Mouse (Mus musculus) stomach, embryonic 14.5 days (tissue): ENCODE results near the gene Ifrd1. TPM values are rescaled to one million over a fixed set of nuclear protein-coding genes. Genes with fewer than 3 reads are reported as not detected.

Source experiments
- ATAC-seq: fragments of 200-750 bp; cut with Nextera tagmentation; 2 replicates; pipeline ENCODE4 v1.8.0; 2017; ENCODE audit warnings: low read depth, moderate TSS enrichment; ENCODE audit not compliant: insufficient number of reproducible peaks, insufficient read depth, low FRiP score
- H3K27ac ChIP-seq: fragments of 300-500 bp; sonication (generic); 2 replicates; pipeline ENCODE4 v1.5.1; 2014; ENCODE audit warnings: mild to moderate bottlenecking, low read length, moderate library complexity, mixed read lengths
- H3K27me3 ChIP-seq: fragments of 300-500 bp; sonication (generic); 2 replicates; pipeline ENCODE4 v1.6.1; 2014; ENCODE audit warnings: low read length, control low read depth, mixed read lengths; ENCODE audit not compliant: control insufficient read depth, insufficient read depth
- H3K36me3 ChIP-seq: fragments of 300-500 bp; sonication (generic); 2 replicates; pipeline ENCODE4 v1.6.1; 2014; ENCODE audit warnings: mild to moderate bottlenecking, control low read depth, low read length, moderate library complexity, mixed read lengths; ENCODE audit not compliant: control insufficient read depth, insufficient read depth
- H3K4me1 ChIP-seq: fragments of 300-500 bp; sonication (generic); 2 replicates; pipeline ENCODE4 v1.6.1; 2014; ENCODE audit warnings: low read length, control low read depth, mixed read lengths; ENCODE audit not compliant: control insufficient read depth, insufficient read depth
- H3K4me2 ChIP-seq: fragments of 300-500 bp; sonication (generic); replicated peaks from 2 replicates; pipeline ENCODE4 v1.6.1; 2014; ENCODE audit warnings: low read depth, low read length, control low read depth
- H3K4me3 ChIP-seq: fragments of 300-500 bp; sonication (generic); 2 replicates; pipeline ENCODE4 v1.5.1; 2014; ENCODE audit warnings: low read depth, low read length, control low read depth
- H3K9ac ChIP-seq: fragments of 300-500 bp; sonication (generic); replicated peaks from 2 replicates; pipeline ENCODE4 v1.6.1; 2014; ENCODE audit warnings: low read depth, mild to moderate bottlenecking, control low read depth, low read length, moderate library complexity, mixed read lengths
- H3K9me3 ChIP-seq: fragments of 300-500 bp; sonication (generic); 2 replicates; pipeline ENCODE4 v1.6.1; 2016; ENCODE audit warnings: low read depth, low read length, control low read depth; ENCODE audit not compliant: control insufficient read depth
- WGBS: fragments of 180-500 bp; shearing (Covaris S2); extraction: QIAGEN DNeasy Blood & Tissue Kit; methylation state at CpG from one replicate; pipeline ENCODE4 v1.1.7; 2014; 5-methylcytosine and 5-hydroxymethylcytosine counted together
- polyA plus RNA-seq: library from polyadenylated mRNA; unstranded; fragments of >200 nt; fragmentation: Nextera tagmentation; extraction: Ambion mirVana; gene quantifications from 2 replicates; pipeline ENCODE4 v1.2.1, GENCODE M21; 2014

Gene Ifrd1
- 86.2 and 101 TPM in 2 replicates for polyA plus RNA-seq

- Histone ChIP-seq H3K9ac (no peak within 1 kb of the TSS), H3K27ac (no peak within 1 kb of the TSS), H3K4me1 (peaks cover 5% of the 10 kb centered on the region; the same call in 1 of the 2 replicates), H3K27me3 (no peaks in the 10 kb centered on the region), H3K36me3 (no peaks in the 10 kb centered on the region), H3K4me2 (no peak within 1 kb of the TSS), H3K4me3 (no peak within 1 kb of the TSS), H3K9me3 (no peaks in the 10 kb centered on the region)
- no peak for ATAC-seq
- 66% methylated on average over 5 of the region's 5 CpGs for WGBS
Measured at GRCm38 (mm10) chr12:40248454-40249180, at the start of gene Ifrd1. Gene Ifrd1 (minus strand): TSS chr12:40248504.

GRCm38 (mm10) chr12:40286539-40286938 is 38.2 kb upstream of the Ifrd1 start:
- Histone ChIP-seq H3K9ac (no peak overlapping the region), H3K4me2 (no peak overlapping the region), H3K27me3 (no peaks in the 10 kb centered on the region), H3K36me3 (no peaks in the 10 kb centered on the region), H3K27ac (no peak overlapping the region), H3K4me3 (no peak overlapping the region), H3K4me1 (no peaks in the 10 kb centered on the region), H3K9me3 (no peaks in the 10 kb centered on the region; the same call in 1 of the 2 replicates)
- ATAC-seq: no peak
- WGBS: 64% methylated on average over 4 of the region's 4 CpGs

- Histone ChIP-seq H3K9me3 (no peaks in the 10 kb centered on the region), H3K36me3 (no peaks in the 10 kb centered on the region), H3K4me1 (no peaks in the 10 kb centered on the region), H3K9ac (no peak overlapping the region), H3K4me3 (no peak overlapping the region), H3K27me3 (no peaks in the 10 kb centered on the region), H3K4me2 (no peak overlapping the region), H3K27ac (no peak overlapping the region)
- no peak for ATAC-seq
- WGBS: 83% methylated on average over 4 of the region's 4 CpGs
Measured at GRCm38 (mm10) chr12:40280596-40281325, 32.5 kb upstream of the Ifrd1 start.

DNA sequence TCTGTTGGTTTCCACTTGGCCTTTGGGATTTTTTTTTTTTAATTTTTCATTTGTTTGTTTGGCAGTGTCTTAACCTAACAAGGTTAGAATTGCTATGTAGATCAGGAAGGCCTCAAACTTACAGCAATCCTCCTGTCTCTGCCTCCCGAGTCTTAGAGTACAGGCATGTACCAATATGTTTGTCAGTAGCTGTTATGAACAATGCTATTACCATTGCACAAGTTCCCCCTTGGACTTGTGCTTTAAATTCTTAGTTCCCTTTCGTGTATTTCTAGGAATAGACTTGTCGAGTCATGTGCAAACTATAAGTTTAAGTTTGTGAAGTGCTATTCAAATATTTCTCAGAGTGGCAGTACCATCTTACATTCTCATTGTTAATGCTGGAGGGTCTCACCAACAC is 29.3 kb upstream of the Ifrd1 start:
- no peaks in the 10 kb centered on the region for H3K27me3 ChIP-seq
- no peak for ATAC-seq
- no peaks in the 10 kb centered on the region for H3K36me3 ChIP-seq
- no peaks in the 10 kb centered on the region for H3K9me3 ChIP-seq
- no peak overlapping the region for H3K4me2 ChIP-seq
- no peak overlapping the region for H3K27ac ChIP-seq
- no peaks in the 10 kb centered on the region for H3K4me1 ChIP-seq
- H3K4me3 ChIP-seq: no peak overlapping the region
- 88% methylated on average over 3 of the region's 3 CpGs for WGBS
- no peak overlapping the region for H3K9ac ChIP-seq

DNA sequence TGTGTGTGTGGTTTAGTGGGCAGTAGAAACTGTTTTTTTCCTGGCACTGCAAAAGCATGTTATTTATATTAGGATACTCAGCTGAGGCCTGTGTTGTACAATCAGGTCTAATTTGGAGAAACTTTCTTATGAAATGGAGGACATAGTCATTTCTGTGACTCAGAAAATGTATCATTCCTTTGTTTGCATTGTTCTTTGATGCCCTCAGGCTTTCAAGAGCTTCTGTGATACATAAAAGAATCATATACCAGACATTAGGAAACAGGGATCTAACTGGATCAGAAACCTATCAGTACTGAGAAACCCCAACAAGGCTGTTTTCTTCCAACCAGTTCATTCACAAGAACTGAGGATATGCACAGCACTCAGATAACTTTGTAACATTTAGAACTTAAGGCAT is 26.6 kb upstream of the Ifrd1 start:
- H3K4me1 ChIP-seq: no peaks in the 10 kb centered on the region
- no peaks in the 10 kb centered on the region for H3K36me3 ChIP-seq
- H3K4me3 ChIP-seq: no peak overlapping the region
- no peak overlapping the region for H3K27ac ChIP-seq
- no peaks in the 10 kb centered on the region for H3K27me3 ChIP-seq
- no peak overlapping the region for H3K9ac ChIP-seq
- H3K4me2 ChIP-seq: no peak overlapping the region
- H3K9me3 ChIP-seq: no peaks in the 10 kb centered on the region
- ATAC-seq: no peak

- no peak overlapping the region for H3K27ac ChIP-seq
- no peaks in the 10 kb centered on the region for H3K27me3 ChIP-seq
- H3K4me1 ChIP-seq: no peaks in the 10 kb centered on the region
- no peak overlapping the region for H3K4me3 ChIP-seq
- no peaks in the 10 kb centered on the region for H3K9me3 ChIP-seq
- H3K4me2 ChIP-seq: no peak overlapping the region
- no peak for ATAC-seq
- H3K36me3 ChIP-seq: no peaks in the 10 kb centered on the region
- WGBS: 89% methylated on average over 4 of the region's 4 CpGs
- no peak overlapping the region for H3K9ac ChIP-seq
Measured at GRCm38 (mm10) chr12:40273339-40273738, 25.0 kb upstream of the Ifrd1 start.

GRCm38 (mm10) chr12:40272710-40273109 is 24.4 kb upstream of the Ifrd1 start:
- Histone ChIP-seq H3K36me3 (no peaks in the 10 kb centered on the region), H3K4me2 (no peak overlapping the region), H3K27ac (no peak overlapping the region), H3K4me3 (no peak overlapping the region), H3K9ac (no peak overlapping the region), H3K4me1 (no peaks in the 10 kb centered on the region), H3K27me3 (no peaks in the 10 kb centered on the region), H3K9me3 (no peaks in the 10 kb centered on the region)
- ATAC-seq: no peak
- 82% methylated on average over 4 of the region's 4 CpGs for WGBS

DNA sequence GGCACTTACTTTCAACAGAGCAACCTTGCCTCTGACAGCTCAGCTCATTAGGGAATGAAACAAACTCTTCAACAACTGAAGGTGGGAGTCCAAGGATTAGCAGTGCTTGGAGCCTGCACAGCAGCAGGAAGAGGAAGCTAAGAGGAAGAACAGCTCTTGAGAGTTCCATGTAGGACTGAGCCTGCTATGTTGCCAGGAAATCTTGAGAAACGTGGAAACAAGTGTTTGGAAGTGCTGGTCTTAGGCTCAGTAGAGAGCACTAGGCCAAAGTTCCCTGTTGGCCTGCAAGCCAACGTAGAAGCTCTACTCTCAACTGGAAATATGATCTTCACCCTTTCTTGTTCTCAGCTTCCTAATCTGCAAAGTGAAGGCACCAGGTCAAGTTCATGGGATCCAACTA is 20.0 kb upstream of the Ifrd1 start:
- H3K4me1 ChIP-seq: no peaks in the 10 kb centered on the region
- no peak for ATAC-seq
- no peak overlapping the region for H3K9ac ChIP-seq
- no peak overlapping the region for H3K4me2 ChIP-seq
- H3K27ac ChIP-seq: no peak overlapping the region
- no peaks in the 10 kb centered on the region for H3K9me3 ChIP-seq
- H3K4me3 ChIP-seq: no peak overlapping the region
- H3K27me3 ChIP-seq: no peaks in the 10 kb centered on the region
- 77% methylated on average over 2 of the region's 2 CpGs for WGBS
- H3K36me3 ChIP-seq: no peaks in the 10 kb centered on the region
